Mouse (Mus musculus) heart, postnatal 4 days (tissue): Measurements from ENCODE around the gene Troap. TPM values are rescaled to one million over a fixed set of nuclear protein-coding genes. Genes with fewer than 3 reads are reported as not detected.

ENCODE experiments used
- DNase-seq: peaks from one replicate; pipeline ENCODE4 v3.0.0; 2021
- total RNA-seq, 2 experiments: library from RNA; stranded (reverse); gene quantifications; 2 replicates each; pipeline ENCODE4 v1.2.3; 2021

Troap gene
- total RNA-seq = 10 to 100 TPM; 17.8 to 18.7 TPM

GRCm38 (mm10) chr15:99074019-99074599 is at the start of gene Troap:
Gene Troap (plus strand): TSS chr15:99074575.
- DNase-seq = no peak

DNA sequence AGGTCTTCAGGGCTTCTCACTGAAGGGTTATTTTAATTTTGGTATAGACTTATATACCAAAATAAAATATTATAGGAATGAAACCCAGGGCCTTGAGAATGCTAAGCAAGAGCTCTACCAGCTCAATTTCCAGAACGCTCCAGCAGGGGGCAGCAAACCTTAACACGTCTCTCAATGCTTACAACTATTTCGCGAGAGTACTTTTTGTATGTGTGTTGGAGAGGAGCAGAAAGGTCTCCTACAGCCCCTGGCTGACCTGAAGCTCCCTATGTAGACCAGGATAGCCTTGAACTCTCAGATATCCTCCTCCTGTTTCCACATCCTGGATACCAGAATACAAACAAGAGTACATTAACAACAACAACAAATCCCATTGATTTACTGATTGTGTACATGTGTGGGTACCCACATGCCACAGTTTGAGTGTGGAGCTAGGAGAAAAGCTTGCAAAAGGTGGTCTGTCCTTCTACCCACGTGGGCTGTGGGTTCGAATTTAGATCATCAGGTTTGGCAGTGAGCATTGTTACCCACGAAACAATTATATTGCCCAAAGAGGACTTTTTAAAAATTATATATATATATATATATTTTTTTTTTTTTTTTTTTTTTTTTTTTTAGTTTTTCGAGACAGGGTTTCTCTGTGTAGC is 49.6 kb upstream of the Troap start:
- DNase-seq = peak; percentile 89

DNA sequence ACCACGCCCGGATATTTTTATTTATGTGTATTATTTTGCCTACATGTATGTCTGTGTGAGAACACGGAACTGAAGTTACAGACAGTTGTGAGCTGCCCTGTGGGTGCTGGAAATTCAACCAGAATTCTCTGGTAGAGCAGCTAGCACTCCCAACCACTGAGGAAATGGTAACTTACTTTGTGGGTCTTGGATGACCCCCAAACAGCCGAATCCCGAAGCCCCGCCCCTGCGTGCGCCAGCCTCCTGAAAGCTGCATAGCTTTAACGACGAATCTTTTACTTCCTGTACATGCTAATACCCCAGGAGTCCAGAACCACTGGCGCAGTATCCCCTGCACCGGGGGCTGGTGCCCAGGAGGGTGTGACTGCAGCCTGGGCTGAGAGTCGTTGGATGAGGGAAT is 49.0 kb upstream of the Troap start:
- DNase-seq = no peak

GRCm38 (mm10) chr15:99026259-99026658 is 48.1 kb upstream of the Troap start:
- peak; percentile 55 for DNase-seq

GRCm38 (mm10) chr15:99027116-99027515 is 47.3 kb upstream of the Troap start:
- no peak for DNase-seq

- no peak for DNase-seq
Observed at GRCm38 (mm10) chr15:99028874-99029458, 45.4 kb upstream of the Troap start.

- DNase-seq = peak; percentile 97
Observed at GRCm38 (mm10) chr15:99029619-99030584, 44.5 kb upstream of the Troap start, which contains the start of gene Tuba1c. Gene Tuba1c (plus strand): TSS chr15:99029891.

GRCm38 (mm10) chr15:99030585-99031387 is 43.6 kb upstream of the Troap start:
- peak; percentile 50 for DNase-seq

DNA sequence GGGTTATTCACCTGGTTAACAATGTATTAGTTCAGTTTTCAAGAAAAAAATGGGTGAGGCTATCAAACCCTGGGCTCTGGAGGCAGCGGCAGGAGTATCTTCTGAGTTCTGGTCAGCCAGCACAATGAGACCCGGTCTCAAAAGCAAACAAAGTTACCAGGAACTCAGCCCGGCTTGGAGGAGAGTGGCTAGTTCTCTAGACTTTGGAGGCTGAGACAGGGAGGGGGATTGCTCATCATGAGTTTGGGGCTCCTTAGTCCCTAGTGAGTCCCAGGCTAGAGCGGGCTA is 43.0 kb upstream of the Troap start:
- no peak for DNase-seq

- no peak for DNase-seq
Observed at GRCm38 (mm10) chr15:99032041-99032725, 42.2 kb upstream of the Troap start.

- no peak for DNase-seq
Observed at GRCm38 (mm10) chr15:99032726-99033250, 41.6 kb upstream of the Troap start.

GRCm38 (mm10) chr15:99033498-99034270 is 40.7 kb upstream of the Troap start:
- no peak for DNase-seq

DNA sequence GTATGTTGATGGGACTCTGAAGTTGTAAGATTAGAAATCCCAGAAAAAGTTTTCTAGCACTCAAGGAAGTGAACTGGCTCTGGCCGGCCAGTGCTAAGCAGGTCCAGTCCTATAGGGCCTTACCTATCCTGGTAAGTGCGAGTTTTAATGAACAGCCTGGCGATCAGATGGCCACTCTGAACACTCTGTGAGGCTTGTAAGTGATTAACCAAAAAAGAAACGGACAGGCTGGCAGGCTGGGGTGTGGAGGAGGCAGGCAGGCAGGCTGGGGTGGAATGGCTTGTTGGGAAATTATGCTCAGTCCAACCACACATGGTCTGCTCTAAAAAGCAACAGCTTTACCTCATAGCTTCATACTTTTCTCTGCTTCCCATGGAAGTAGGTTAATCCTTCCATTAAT is 38.9 kb upstream of the Troap start:
- no peak for DNase-seq

GRCm38 (mm10) chr15:99036249-99036905 is 38.0 kb upstream of the Troap start:
- peak; percentile 56 for DNase-seq

GRCm38 (mm10) chr15:99038025-99038424 is 36.4 kb upstream of the Troap start:
- no peak for DNase-seq

- DNase-seq = no peak
Observed at GRCm38 (mm10) chr15:99038797-99039196, 35.6 kb upstream of the Troap start.

GRCm38 (mm10) chr15:99039306-99039705 is 35.1 kb upstream of the Troap start:
- no peak for DNase-seq

DNA sequence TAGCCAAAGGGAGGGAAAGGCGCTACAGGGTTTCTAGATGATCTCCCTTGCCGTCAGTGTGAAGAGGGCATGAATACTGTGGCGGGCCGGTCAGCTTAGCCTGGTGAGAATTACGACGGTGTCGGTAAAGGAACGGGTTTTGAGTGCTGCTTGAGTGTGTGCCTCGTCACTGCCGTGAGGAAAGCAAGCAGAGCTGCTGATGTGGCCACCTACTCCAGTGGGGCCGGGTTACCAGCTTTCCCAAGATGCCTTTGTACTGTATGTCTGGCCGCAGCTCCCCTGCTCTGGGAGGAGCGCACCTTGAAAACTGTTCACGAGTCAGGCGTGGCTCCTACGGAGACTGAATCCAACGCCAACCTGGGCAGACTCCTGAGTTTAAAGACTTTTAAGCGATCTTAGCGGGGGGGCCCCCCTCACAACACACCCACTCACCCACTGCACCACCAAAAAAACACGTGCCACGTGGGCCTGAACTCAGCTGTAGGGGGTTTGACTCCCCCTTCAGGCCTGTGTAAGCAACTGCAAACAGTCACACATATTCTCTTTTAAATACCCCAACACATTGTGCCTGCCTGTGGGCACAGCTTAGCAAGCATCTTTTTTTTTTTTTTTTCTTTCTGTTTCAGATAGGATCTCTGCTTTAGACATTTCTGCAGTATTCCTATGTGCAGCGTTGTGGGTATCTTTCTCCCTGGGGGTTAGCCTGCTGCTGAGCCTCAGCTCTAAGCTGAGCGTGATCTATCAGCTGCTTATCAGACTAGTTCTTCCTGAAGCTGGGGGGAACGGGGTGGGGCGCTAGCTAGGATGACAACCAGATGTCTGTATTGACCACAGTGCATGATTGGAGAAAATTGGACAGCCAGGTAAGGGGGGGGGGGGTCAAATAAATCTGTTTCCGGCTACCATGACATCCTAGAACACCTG is 34.1 kb upstream of the Troap start:
- no peak for DNase-seq
